Mouse (Mus musculus): ENCODE data around the gene Gm5798. TPM values are rescaled to one million over a fixed set of nuclear protein-coding genes. Genes with fewer than 3 reads are reported as not detected.
"Not testable (repeated sequence)": the region's sequence is repeated elsewhere in the genome, so short reads cannot be mapped to it uniquely, and the experiment has no call there.

Gene Gm5798
- not detected for total RNA-seq (2021)

GRCm38 (mm10) chr14:41348309-41348708 lies at the start of gene Gm5798:
Gene Gm5798 (plus strand): TSS chr14:41348609.
- DNase-seq; intact Hi-C loops (cut with DNase I): not testable (repeated sequence)

- intact Hi-C loops (cut with DNase I); DNase-seq: not testable (repeated sequence)
Observed at GRCm38 (mm10) chr14:41386279-41386678, 37.9 kb downstream of the Gm5798 start, which contains the start of gene Gm7945. Gene Gm7945 (minus strand): TSS chr14:41386379.

Other genes starting within 250 kb of the Gm5798 start
- not detected for gene Mat1a, start 243.6 kb upstream of the Gm5798 start, total RNA-seq (2021)
- gene Sftpa1, start 216.8 kb upstream of the Gm5798 start, total RNA-seq (2021): not detected
- not detected for gene Mbl1, start 197.2 kb upstream of the Gm5798 start, total RNA-seq (2021)
- not detected for gene Sftpd, start 163.5 kb upstream of the Gm5798 start, total RNA-seq (2021)
- gene Gm2832, start 69.8 kb upstream of the Gm5798 start, total RNA-seq (2021): not detected
- not detected for gene Gm7945, start 37.8 kb downstream of the Gm5798 start, total RNA-seq (2021)
- gene Gm6482, start 59.7 kb downstream of the Gm5798 start, total RNA-seq (2021): not detected
- not detected for gene Gm7954, start 104.9 kb downstream of the Gm5798 start, total RNA-seq (2021)
- gene Gm3486, start 140.9 kb downstream of the Gm5798 start, total RNA-seq (2021): not detected
- not detected for gene Gm7970, start 207.0 kb downstream of the Gm5798 start, total RNA-seq (2021)
- gene 1700049E17Rik2, start 224.6 kb downstream of the Gm5798 start, total RNA-seq (2021): not detected

Data from heart, postnatal 36 days (tissue).